Mouse (Mus musculus) E14TG2a.4 (cell line): ENCODE data around the gene Ints12.
A peak's percentile ranks its signal among the peaks of the same experiment; 100 is the strongest.

Source experiments
- H3K27me3 ChIP-seq: 2 replicates; pipeline ENCODE4 v1.6.1; 2014; ENCODE audit warnings: low read length, control low read depth; ENCODE audit not compliant: insufficient read depth
- H3K36me3 ChIP-seq: 2 replicates; pipeline ENCODE4 v1.6.1; 2014; ENCODE audit warnings: low read length, control low read depth; ENCODE audit not compliant: insufficient read depth
- H3K4me1 ChIP-seq: replicated peaks from 2 replicates; pipeline ENCODE4 v1.6.1; 2014; ENCODE audit warnings: low read depth, low read length, control low read depth
- H3K4me3 ChIP-seq: replicated peaks from 2 replicates; pipeline ENCODE4 v1.5.1; 2014; ENCODE audit warnings: mild to moderate bottlenecking, low read length
- H3K9me3 ChIP-seq: 2 replicates; pipeline ENCODE4 v1.6.1; 2014; ENCODE audit warnings: low read length, control low read depth
- CTCF ChIP-seq: conservative IDR thresholded peaks from 2 replicates; pipeline ENCODE4 v1.5.1; 2014; ENCODE audit warnings: low read length
- NANOG ChIP-seq: IDR thresholded peaks from 2 replicates; pipeline ENCODE4 v1.6.1; 2014; ENCODE audit warnings: borderline replicate concordance, low read length, mixed read lengths
- POU5F1 ChIP-seq: IDR thresholded peaks from 2 replicates; pipeline ENCODE4 v1.6.1; 2014; ENCODE audit warnings: low read length, borderline replicate concordance

The Ints12 gene

DNA sequence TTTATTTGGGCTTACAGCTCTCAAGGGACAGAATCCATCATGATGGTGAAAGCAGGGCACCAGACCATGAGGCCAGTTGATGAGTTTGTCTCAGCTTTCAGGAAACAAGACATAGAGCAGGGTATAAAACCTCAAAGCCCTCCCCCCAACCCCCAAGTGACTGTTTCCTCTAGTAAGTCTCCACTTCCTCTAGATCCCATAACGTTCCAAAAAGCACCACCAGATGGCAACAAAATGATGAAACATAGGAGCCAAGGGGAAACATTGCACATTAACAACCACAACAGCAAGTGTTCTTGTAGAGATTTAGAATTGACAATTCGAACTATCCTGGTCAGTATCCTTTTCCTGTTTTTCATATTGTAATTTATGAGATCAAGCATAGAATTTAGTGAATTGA lies 20.1 kb downstream of the Ints12 start:
- Histone ChIP-seq H3K4me1 (no peaks in the 10 kb centered on the region), H3K36me3 (peaks cover 24% of the 10 kb centered on the region), H3K4me3 (no peak overlapping the region), H3K9me3 (no peaks in the 10 kb centered on the region), H3K27me3 (no peaks in the 10 kb centered on the region)
- TF ChIP-seq POU5F1 (no peak), CTCF (peak; percentile 21; the same call in 1 of the 2 replicates)

GRCm38 (mm10) chr3:133113281-133113680 lies 21.6 kb downstream of the Ints12 start:
- Histone ChIP-seq H3K4me1 (no peaks in the 10 kb centered on the region), H3K9me3 (no peaks in the 10 kb centered on the region), H3K27me3 (no peaks in the 10 kb centered on the region), H3K36me3 (peaks cover 13% of the 10 kb centered on the region), H3K4me3 (no peak overlapping the region)
- TF ChIP-seq CTCF (no peak), POU5F1 (no peak), NANOG (no peak)

GRCm38 (mm10) chr3:133131372-133131771 lies 39.7 kb downstream of the Ints12 start:
- H3K27me3 ChIP-seq, result no peaks in the 10 kb centered on the region
- no peaks in the 10 kb centered on the region for H3K36me3 ChIP-seq
- H3K4me3 ChIP-seq, result no peak overlapping the region
- TF ChIP-seq POU5F1 (no peak), NANOG (no peak), CTCF (no peak)
- H3K4me1 ChIP-seq, result no peaks in the 10 kb centered on the region
- no peaks in the 10 kb centered on the region for H3K9me3 ChIP-seq

DNA sequence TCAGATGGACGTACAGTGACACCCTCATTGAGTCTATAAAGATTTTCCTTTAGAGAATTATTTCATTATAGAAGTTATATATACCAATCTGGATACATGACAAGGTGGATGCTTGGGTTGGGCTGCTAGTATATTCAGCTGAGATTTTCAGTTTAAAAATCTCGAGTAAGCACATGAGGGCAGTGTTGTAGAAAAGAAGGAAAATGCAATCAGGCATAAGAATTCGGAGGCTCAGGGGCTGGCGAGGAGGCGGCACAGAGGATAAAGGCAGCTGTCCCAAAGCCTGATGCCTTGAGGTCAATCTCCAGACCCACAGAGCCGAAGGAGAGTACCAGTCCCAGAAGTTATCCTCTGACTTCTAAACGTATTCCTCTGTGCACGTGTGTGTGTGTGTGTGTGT lies 41.0 kb downstream of the Ints12 start:
- TF ChIP-seq NANOG (no peak), CTCF (no peak), POU5F1 (no peak)
- H3K4me1 ChIP-seq, result no peaks in the 10 kb centered on the region
- no peaks in the 10 kb centered on the region for H3K27me3 ChIP-seq
- H3K36me3 ChIP-seq, result no peaks in the 10 kb centered on the region
- no peaks in the 10 kb centered on the region for H3K9me3 ChIP-seq
- H3K4me3 ChIP-seq, result no peak overlapping the region

DNA sequence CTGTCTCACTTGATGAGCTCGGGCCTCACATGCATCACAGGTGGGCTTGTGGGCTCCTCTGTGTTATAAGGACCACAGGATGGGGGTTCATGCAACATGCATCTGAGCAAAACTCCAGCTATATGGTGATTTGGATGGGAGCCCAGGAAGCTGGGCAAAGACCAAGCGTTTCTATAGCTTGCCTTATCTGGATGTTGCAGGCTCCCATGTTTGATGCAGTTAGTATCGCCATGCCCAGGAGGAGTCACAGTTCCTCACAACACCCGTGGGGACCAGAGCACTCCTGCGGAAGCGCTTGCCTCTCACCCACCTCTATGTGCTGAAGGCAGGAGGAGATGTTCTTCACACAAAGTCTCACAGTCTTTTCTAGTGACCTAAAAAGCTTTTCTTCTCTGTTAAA lies 50.2 kb downstream of the Ints12 start:
- Histone ChIP-seq H3K27me3 (no peaks in the 10 kb centered on the region), H3K4me3 (no peak overlapping the region), H3K4me1 (peaks cover 8% of the 10 kb centered on the region), H3K9me3 (no peaks in the 10 kb centered on the region), H3K36me3 (no peaks in the 10 kb centered on the region)
- no peak for TF ChIP-seq NANOG
- TF ChIP-seq CTCF, result no peak
- no peak for TF ChIP-seq POU5F1

GRCm38 (mm10) chr3:133144511-133145147 lies 53.0 kb downstream of the Ints12 start:
- H3K4me3 ChIP-seq, result no peak overlapping the region
- peaks cover 12% of the 10 kb centered on the region for H3K4me1 ChIP-seq
- TF ChIP-seq CTCF (no peak), POU5F1 (no peak), NANOG (no peak)

DNA sequence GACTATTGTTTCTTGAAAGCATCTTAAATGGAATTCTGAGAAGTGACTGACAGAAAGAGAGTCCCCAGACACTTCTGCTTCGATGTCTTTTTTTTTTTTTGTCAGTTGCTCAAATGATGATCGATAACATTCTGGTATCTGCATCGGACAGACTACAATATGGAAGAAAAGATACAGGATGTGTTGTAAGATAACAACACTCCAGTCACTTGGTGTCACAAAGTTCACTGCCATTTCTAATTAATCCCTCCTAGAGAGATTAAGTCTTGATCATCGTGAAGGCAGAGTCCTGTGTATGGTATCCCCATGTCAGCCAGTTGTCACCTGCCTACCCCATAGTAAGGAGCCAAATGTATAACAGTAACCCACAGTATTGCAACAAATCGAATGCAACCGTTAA lies 60.0 kb downstream of the Ints12 start:
- H3K9me3 ChIP-seq, result no peaks in the 10 kb centered on the region
- no peak overlapping the region for H3K4me3 ChIP-seq
- TF ChIP-seq NANOG (no peak), POU5F1 (no peak), CTCF (no peak)
- no peaks in the 10 kb centered on the region for H3K27me3 ChIP-seq
- peaks cover 4% of the 10 kb centered on the region; the same call in 1 of the 2 replicates for H3K4me1 ChIP-seq
- no peaks in the 10 kb centered on the region for H3K36me3 ChIP-seq

More at GRCm38 (mm10) chr3:133144511-133145147, 53.0 kb downstream of the Ints12 start:
- no peaks in the 10 kb centered on the region for H3K27me3 ChIP-seq
- H3K36me3 ChIP-seq, result no peaks in the 10 kb centered on the region
- H3K9me3 ChIP-seq, result no peaks in the 10 kb centered on the region

DNA sequence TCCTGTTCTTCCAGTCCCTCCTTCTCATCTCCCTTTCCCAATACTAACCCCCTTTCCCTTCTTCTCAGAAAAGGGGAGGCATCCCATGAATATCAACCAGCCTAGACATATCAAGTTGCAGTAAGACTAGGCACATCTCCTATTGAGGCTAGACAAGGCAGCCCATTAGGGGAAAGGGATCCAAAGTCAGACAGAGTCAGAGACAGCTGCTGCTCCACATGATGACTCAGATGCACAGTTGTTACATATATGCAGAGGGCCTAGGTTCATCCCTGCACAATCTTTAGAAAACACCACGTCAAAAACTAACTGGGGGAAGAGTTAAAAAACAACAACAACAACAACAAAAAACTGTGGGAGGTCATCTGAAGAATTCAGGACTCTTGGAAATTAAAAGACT lies 61.2 kb downstream of the Ints12 start:
- H3K4me3 ChIP-seq, result no peak overlapping the region
- H3K4me1 ChIP-seq, result peaks cover 4% of the 10 kb centered on the region; the same call in 1 of the 2 replicates
- TF ChIP-seq NANOG, result no peak
- no peak for TF ChIP-seq CTCF
- TF ChIP-seq POU5F1, result no peak
- H3K27me3 ChIP-seq, result no peaks in the 10 kb centered on the region
- H3K9me3 ChIP-seq, result no peaks in the 10 kb centered on the region
- H3K36me3 ChIP-seq, result no peaks in the 10 kb centered on the region

DNA sequence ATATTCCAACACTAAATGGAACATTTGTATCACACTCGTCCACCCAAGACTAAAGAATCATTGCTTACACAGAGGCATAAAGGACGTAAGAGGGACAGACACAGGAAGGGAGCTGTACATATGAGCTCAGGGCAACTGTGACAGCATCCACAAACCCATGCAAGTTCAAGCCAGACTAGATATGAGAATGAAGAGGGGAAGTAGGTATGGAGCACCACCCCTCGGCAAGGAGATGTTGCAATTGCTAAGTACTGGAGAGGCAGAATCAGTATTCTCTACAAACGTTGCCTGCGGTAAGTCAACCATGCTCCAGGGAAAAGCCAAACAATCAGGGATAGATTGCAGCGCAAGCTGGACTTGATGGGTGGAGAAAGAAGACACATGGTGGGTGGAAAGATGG lies 62.0 kb downstream of the Ints12 start:
- no peak overlapping the region for H3K4me3 ChIP-seq
- TF ChIP-seq CTCF (no peak), POU5F1 (no peak), NANOG (no peak)
- no peaks in the 10 kb centered on the region for H3K36me3 ChIP-seq
- H3K27me3 ChIP-seq, result no peaks in the 10 kb centered on the region
- H3K9me3 ChIP-seq, result no peaks in the 10 kb centered on the region
- H3K4me1 ChIP-seq, result peaks cover 4% of the 10 kb centered on the region; the same call in 1 of the 2 replicates
